Mouse (Mus musculus): Measurements from ENCODE around the gene Cadm4. TPM values are rescaled to one million over a fixed set of nuclear protein-coding genes. Genes with fewer than 3 reads are reported as not detected.
A peak's percentile ranks its signal among the peaks of the same experiment; 100 is the strongest.

Cadm4 gene
- polyA plus RNA-seq, 1 experiment from 2014 or later = 67.2 TPM

GRCm38 (mm10) chr7:24485481-24485880 lies 3.7 kb downstream of the Cadm4 start:
- no peak for ATAC-seq (ENCODE audit: low FRiP score)
- Histone ChIP-seq H3K27ac (peak overlapping the region; percentile 87), H3K9me3 (no peaks in the 10 kb centered on the region), H3K9ac (peak overlapping the region; percentile 78), H3K4me1 (replicated peaks) (peaks cover 69% of the 10 kb centered on the region), H3K27me3 (no peaks in the 10 kb centered on the region), H3K4me3 (peak overlapping the region; percentile 37), H3K36me3 (peaks cover 10% of the 10 kb centered on the region), H3K4me2 (peak overlapping the region; percentile 75)
- 67% methylated on average over 9 of the region's 9 CpGs for WGBS

- Histone ChIP-seq H3K27ac (peak overlapping the region; percentile 87), H3K9me3 (no peaks in the 10 kb centered on the region), H3K4me3 (peak overlapping the region; percentile 37), H3K36me3 (peaks cover 13% of the 10 kb centered on the region), H3K27me3 (no peaks in the 10 kb centered on the region), H3K4me2 (peak overlapping the region; percentile 75), H3K9ac (peak overlapping the region; percentile 78), H3K4me1 (replicated peaks) (peaks cover 60% of the 10 kb centered on the region)
- peak; percentile 25 for ATAC-seq (ENCODE audit: low FRiP score)
- 32% methylated on average over 9 of the region's 9 CpGs for WGBS
These were observed 4.9 kb downstream of the Cadm4 start for GRCm38 (mm10) chr7:24486654-24487130.

GRCm38 (mm10) chr7:24487403-24487802 lies 5.6 kb downstream of the Cadm4 start:
- Histone ChIP-seq H3K27ac (peak overlapping the region; percentile 87), H3K4me1 (replicated peaks) (peaks cover 60% of the 10 kb centered on the region), H3K4me3 (no peak overlapping the region), H3K27me3 (no peaks in the 10 kb centered on the region), H3K4me2 (peak overlapping the region; percentile 75), H3K36me3 (peaks cover 17% of the 10 kb centered on the region), H3K9ac (peak overlapping the region; percentile 78), H3K9me3 (no peaks in the 10 kb centered on the region)
- ATAC-seq (ENCODE audit: low FRiP score) = 0 out of 2 replicates have a peak, but pooled peaks have one; percentile 2
- WGBS = 20% methylated on average over 3 of the region's 3 CpGs

GRCm38 (mm10) chr7:24488303-24488702 lies 6.5 kb downstream of the Cadm4 start:
- Histone ChIP-seq H3K4me1 (replicated peaks) (peaks cover 52% of the 10 kb centered on the region), H3K27ac (no peak overlapping the region)
- WGBS = 80% methylated on average over 8 of the region's 8 CpGs

GRCm38 (mm10) chr7:24499856-24500577 lies 18.2 kb downstream of the Cadm4 start:
- 19% methylated on average over 43 of the region's 43 CpGs for WGBS
- H3K27me3 ChIP-seq = no peaks in the 10 kb centered on the region
- no peak overlapping the region for H3K27ac ChIP-seq
- H3K36me3 ChIP-seq = peaks cover 49% of the 10 kb centered on the region
- no peak overlapping the region for H3K9ac ChIP-seq
- peak; percentile 43; the same call in 1 of the 2 replicates for ATAC-seq (ENCODE audit: low FRiP score)
- H3K9me3 ChIP-seq = no peaks in the 10 kb centered on the region
- H3K4me1 ChIP-seq (replicated peaks) = peaks cover 31% of the 10 kb centered on the region
- H3K4me2 ChIP-seq = peak overlapping the region; percentile 37
- no peak overlapping the region for H3K4me3 ChIP-seq

More at GRCm38 (mm10) chr7:24488303-24488702, 6.5 kb downstream of the Cadm4 start:
- no peak for ATAC-seq (ENCODE audit: low FRiP score)
- Histone ChIP-seq H3K36me3 (peaks cover 19% of the 10 kb centered on the region), H3K9ac (no peak overlapping the region), H3K9me3 (no peaks in the 10 kb centered on the region), H3K4me3 (no peak overlapping the region), H3K27me3 (no peaks in the 10 kb centered on the region), H3K4me2 (no peak overlapping the region)

GRCm38 (mm10) chr7:24500929-24501328 lies 19.1 kb downstream of the Cadm4 start:
- H3K9me3 ChIP-seq = no peaks in the 10 kb centered on the region
- H3K27me3 ChIP-seq = no peaks in the 10 kb centered on the region
- no peak overlapping the region for H3K4me2 ChIP-seq
- H3K4me3 ChIP-seq = no peak overlapping the region
- no peak for ATAC-seq (ENCODE audit: low FRiP score)
- no peak overlapping the region for H3K9ac ChIP-seq
- no peak overlapping the region for H3K27ac ChIP-seq
- peaks cover 40% of the 10 kb centered on the region for H3K4me1 ChIP-seq (replicated peaks)
- whole genome bisulfite sequencing = 33% methylated on average over 7 of the region's 7 CpGs
- H3K36me3 ChIP-seq = peaks cover 49% of the 10 kb centered on the region

GRCm38 (mm10) chr7:24501492-24501891 lies 19.7 kb downstream of the Cadm4 start:
- no peak overlapping the region for H3K4me3 ChIP-seq
- no peak for ATAC-seq (ENCODE audit: low FRiP score)

GRCm38 (mm10) chr7:24504004-24504403 lies 22.2 kb downstream of the Cadm4 start:
- Histone ChIP-seq H3K4me1 (replicated peaks) (peaks cover 54% of the 10 kb centered on the region), H3K27me3 (no peaks in the 10 kb centered on the region), H3K4me2 (no peak overlapping the region), H3K4me3 (no peak overlapping the region), H3K9me3 (no peaks in the 10 kb centered on the region), H3K9ac (peak overlapping the region; percentile 51; the same call in 1 of the 2 replicates), H3K27ac (peak overlapping the region; percentile 100; the same call in 1 of the 2 replicates), H3K36me3 (peaks cover 47% of the 10 kb centered on the region)
- WGBS = 21% methylated on average over 10 of the region's 10 CpGs
- no peak for ATAC-seq (ENCODE audit: low FRiP score)

More at GRCm38 (mm10) chr7:24501492-24501891, 19.7 kb downstream of the Cadm4 start:
- Histone ChIP-seq H3K4me1 (replicated peaks) (peaks cover 46% of the 10 kb centered on the region), H3K9me3 (no peaks in the 10 kb centered on the region), H3K27ac (no peak overlapping the region), H3K4me2 (no peak overlapping the region), H3K36me3 (peaks cover 49% of the 10 kb centered on the region), H3K27me3 (no peaks in the 10 kb centered on the region), H3K9ac (no peak overlapping the region)
- 53% methylated on average over 21 of the region's 21 CpGs for WGBS

GRCm38 (mm10) chr7:24504868-24505267 lies 23.0 kb downstream of the Cadm4 start:
- Histone ChIP-seq H3K9ac (peak overlapping the region; percentile 51; the same call in 1 of the 2 replicates), H3K36me3 (peaks cover 39% of the 10 kb centered on the region), H3K27me3 (no peaks in the 10 kb centered on the region), H3K9me3 (no peaks in the 10 kb centered on the region), H3K27ac (peak overlapping the region; percentile 100), H3K4me2 (no peak overlapping the region; the same call in 1 of the 2 replicates), H3K4me1 (replicated peaks) (peaks cover 54% of the 10 kb centered on the region), H3K4me3 (no peak overlapping the region)
- 16% methylated on average over 4 of the region's 4 CpGs for WGBS
- ATAC-seq (ENCODE audit: low FRiP score) = no peak

GRCm38 (mm10) chr7:24505447-24506064 lies 23.7 kb downstream of the Cadm4 start:
- Histone ChIP-seq H3K9me3 (no peaks in the 10 kb centered on the region), H3K27ac (peak overlapping the region; percentile 100), H3K4me3 (peak overlapping the region; percentile 61), H3K36me3 (peaks cover 33% of the 10 kb centered on the region), H3K4me1 (replicated peaks) (peaks cover 56% of the 10 kb centered on the region), H3K27me3 (no peaks in the 10 kb centered on the region), H3K9ac (peak overlapping the region; percentile 90), H3K4me2 (peak overlapping the region; percentile 69)
- no peak for ATAC-seq (ENCODE audit: low FRiP score)
- 11% methylated on average over 15 of the region's 15 CpGs for WGBS

GRCm38 (mm10) chr7:24506065-24506459 lies 24.2 kb downstream of the Cadm4 start:
- Histone ChIP-seq H3K27ac (peak overlapping the region; percentile 100), H3K36me3 (peaks cover 33% of the 10 kb centered on the region), H3K27me3 (no peaks in the 10 kb centered on the region), H3K4me2 (peak overlapping the region; percentile 69), H3K4me1 (replicated peaks) (peaks cover 60% of the 10 kb centered on the region), H3K9me3 (no peaks in the 10 kb centered on the region), H3K4me3 (peak overlapping the region; percentile 61), H3K9ac (peak overlapping the region; percentile 90)
- ATAC-seq (ENCODE audit: low FRiP score) = no peak
- 12% methylated on average over 3 of the region's 3 CpGs for WGBS

- peak overlapping the region; percentile 69 for H3K4me2 ChIP-seq
- peak overlapping the region; percentile 100 for H3K27ac ChIP-seq
- H3K27me3 ChIP-seq = no peaks in the 10 kb centered on the region
- peaks cover 33% of the 10 kb centered on the region for H3K36me3 ChIP-seq
- WGBS = 0% methylated on average over 12 of the region's 12 CpGs
- H3K9ac ChIP-seq = peak overlapping the region; percentile 90
- ATAC-seq (ENCODE audit: low FRiP score) = no peak
- H3K4me1 ChIP-seq (replicated peaks) = peaks cover 64% of the 10 kb centered on the region
- H3K9me3 ChIP-seq = no peaks in the 10 kb centered on the region
- H3K4me3 ChIP-seq = peak overlapping the region; percentile 61
These were observed 24.6 kb downstream of the Cadm4 start for GRCm38 (mm10) chr7:24506476-24506837.

Data from hindbrain, embryonic 13.5 days (tissue).